Mouse (Mus musculus): ENCODE measurements around the gene Tex26. TPM values are rescaled to one million over a fixed set of nuclear protein-coding genes. Genes with fewer than 3 reads are reported as not detected.
A peak's percentile ranks its signal among the peaks of the same experiment; 100 is the strongest.

Tex26 gene
- not detected for polyA plus RNA-seq (2017; shearing (Covaris generic))

DNA sequence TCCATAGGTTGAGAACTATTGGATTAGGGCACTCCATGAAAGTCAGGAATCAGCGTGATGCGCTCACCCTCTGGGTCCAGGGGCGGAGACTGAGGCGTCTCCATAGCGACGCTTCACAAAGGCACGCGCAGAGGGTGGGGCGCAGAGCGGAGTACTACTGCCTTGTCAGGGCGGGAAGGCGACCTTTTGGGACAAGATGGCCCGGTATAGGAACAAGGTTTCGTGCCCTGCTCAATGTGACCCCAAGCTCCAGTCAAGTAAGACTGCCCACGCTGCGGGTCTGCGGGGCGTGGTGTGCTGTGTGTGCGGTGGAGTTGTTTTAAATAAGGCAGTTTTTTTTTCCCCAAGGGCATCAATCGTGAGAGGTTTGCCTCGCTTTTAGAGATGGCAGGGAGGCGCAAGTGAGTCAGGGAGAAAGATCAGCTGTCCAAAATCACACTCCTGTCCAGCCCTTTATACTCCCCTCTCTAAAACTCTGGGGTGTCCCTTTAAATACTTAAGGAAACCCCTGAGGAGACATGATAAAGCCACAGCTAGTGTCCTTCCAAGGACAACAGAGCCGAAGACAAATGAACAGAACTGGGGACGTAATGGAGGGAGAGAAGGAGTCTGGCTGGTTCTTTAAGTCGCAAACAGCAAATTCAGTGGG lies at the start of gene Tex26:
TSS of gene Tex26 (plus strand) at position 130 of the 649 bp plus-strand sequence.
- ATAC-seq, result peak; percentile 82

DNA sequence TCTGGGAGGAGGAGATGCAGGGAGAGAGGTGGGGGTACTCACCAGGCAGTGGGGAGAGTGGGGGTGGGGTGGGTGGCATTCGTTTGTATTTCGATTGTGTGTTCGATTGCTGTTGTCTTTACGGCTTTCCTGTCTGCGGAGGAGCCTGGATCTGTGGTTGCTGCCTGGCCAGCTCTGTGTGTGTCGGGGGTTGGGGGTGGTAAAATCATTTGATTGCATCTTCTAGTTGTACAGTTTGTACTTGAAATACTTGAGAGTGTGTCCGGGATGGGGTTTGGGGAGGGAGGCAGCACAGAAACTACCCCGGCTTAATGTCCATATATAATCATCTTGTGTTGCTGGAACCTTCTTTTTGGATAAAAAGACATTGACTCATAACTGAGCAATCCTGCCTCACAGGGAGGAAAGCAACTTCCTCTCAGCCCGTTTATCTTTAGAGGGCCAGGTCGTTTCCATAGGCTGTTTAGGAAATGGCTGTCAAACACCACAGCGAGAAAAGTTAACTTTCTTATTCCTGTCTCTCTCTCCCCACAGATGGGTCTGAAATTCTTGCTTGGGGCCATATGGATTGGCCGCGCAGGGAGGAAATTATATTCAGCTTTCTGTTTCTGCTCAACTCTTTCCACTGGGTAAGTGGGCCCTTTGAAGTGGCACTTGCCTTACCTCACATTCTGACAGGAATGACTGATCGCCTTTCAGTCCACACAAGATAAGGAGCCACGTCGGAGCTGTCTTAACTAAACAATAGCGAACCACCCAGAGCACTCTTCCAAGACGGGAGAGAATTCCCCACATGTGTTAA lies 47.7 kb upstream of the Tex26 start:
- ATAC-seq, result peak; percentile 82

DNA sequence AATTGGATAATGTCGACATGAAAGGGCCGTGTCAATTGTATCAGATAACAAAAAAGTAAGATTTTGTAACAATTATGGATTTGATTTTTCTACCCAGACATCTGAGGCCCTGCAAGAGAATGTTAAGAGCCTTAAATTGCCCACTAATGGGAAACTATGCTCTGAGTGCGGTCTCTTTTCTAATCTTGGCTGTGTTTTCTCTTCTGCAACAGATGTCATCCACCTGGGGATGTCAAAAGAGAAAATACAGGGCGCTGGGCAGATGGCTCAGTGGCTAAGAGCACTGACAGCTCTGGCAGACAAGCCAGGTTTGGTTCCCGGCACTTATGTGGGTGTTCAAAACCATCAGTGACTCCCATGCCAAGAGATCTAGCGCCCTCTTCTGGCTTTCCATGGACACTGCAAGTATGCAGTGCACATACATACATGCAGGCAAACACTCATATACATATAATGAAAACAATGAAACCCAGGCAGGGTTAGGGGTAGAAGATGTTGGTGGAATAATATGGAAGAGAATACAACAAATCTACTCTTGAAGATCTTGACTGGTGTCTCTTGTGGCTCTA lies 47.0 kb upstream of the Tex26 start:
- ATAC-seq, result no peak

DNA sequence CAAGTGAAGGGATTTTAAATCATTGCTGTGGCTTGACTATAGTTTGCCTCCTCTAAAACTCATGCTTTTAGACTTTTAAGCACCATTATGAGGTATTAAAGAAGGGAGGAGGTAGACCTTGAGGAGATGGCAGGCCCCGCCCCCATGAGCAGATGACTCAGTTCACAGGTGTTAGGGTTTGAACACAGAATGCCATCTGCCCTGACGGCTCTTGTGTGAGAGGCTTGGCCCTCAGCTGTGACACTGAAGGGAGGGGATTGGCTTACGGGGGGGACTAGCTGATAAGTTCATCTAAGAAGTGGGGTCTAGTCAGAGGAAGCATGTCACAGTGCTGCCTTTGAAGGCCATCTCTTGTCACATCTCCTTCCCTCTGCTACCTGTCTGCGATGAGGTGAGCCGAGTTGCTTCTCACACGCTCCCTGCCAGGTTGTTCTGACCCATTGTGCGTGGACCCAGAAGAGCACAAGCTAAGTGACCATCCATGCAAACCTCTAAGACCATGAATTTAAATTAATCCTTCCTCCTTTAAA lies 37.9 kb upstream of the Tex26 start:
- ATAC-seq, result no peak

DNA sequence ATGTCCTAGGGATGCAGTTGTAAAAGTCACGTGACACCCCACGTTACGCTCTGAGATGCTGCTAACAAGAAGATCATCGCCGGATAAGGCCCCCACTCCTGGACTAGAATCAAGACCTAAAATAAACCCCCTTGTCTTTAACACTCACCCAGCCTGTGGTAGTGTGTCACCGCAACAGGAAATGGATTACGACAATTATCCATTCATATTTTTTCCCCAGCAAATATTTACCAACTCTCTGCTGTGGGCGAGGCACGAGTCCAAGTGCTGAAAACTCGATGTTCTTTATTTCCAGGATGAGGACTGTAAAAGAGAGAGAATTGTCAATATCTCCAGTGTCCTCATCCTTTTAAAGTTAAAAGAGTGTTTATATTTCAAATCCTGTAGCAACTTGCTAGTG lies 37.4 kb upstream of the Tex26 start:
- ATAC-seq, result no peak

DNA sequence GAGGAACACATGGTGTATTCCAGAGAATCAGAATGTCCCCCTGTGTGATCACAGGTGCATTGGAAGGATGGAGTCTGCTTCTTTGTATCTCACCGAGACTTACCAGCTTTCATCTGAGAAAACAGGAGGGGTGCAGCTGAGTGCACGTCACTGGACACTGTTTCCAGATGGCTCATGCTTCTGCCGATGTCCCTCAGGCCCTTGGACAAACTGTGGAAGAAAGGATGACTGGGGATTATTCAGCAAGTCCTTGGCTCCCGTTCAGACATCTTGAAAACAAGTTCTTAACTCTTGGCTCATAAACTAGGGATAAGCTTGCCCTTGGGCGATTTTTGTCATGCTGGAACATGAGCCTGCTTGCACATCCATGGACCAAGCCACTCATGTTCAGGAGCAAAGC lies 36.1 kb upstream of the Tex26 start:
- ATAC-seq, result no peak

DNA sequence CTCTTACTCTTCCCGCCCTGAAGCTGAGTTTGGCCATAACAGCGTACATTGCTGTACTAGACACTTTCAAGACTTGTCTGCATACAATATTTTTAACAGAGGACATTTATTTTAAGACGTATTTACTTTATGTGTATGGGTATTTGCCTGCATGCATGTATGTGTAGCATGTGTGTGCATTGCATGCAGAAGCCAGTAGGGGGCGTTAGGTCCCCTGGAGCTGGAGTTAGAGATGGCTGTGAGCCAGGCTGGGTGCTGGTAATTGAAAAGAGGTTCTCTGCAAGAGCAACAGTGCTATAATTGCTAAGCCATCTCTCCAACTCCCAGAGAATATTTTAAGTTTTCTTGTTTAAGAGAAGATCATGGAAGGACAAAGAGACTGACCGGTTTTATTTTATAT lies 34.8 kb upstream of the Tex26 start:
- no peak for ATAC-seq

DNA sequence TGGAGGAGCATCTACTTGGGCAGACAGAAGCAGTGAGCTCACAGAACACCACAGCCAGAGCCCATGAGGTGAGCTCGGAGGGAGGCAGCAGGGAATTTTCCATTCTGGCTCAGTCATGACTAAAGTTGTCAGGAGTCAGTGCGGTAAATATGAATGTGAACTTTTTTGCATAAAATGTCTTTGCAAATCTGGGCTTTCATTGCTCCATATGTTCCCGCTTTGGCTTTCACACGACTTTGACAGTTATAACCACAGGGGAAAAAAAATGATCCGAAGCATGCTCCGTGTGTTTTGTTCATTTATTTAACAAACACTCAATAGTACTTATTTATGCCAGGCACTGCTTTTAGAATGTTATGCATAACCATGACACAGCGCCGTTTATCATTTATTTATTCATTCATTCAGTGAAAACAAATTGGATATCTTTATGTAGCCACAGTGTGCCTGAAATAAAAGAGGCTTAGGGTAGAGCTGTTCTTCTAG lies 32.6 kb upstream of the Tex26 start:
- no peak for ATAC-seq

DNA sequence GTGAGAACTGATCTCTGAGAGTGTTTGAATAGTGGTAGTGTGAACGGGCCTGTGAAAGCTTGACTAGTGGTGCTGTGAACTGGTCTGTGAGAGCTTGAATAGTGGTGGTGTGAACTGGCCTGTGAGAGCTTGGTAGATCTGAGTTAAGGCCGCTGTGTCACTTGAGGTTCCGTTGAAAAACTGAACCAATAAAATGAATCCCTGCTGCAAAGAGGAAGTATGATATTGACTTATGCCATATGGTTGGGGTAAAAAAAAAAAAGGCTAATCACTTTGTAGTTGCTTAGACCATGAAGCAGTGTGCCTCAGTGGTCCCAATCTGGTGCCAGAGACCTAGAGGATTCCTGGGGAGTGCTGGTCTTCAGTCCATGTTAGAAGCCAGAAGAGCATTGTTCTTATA lies 30.0 kb upstream of the Tex26 start:
- ATAC-seq, result no peak

DNA sequence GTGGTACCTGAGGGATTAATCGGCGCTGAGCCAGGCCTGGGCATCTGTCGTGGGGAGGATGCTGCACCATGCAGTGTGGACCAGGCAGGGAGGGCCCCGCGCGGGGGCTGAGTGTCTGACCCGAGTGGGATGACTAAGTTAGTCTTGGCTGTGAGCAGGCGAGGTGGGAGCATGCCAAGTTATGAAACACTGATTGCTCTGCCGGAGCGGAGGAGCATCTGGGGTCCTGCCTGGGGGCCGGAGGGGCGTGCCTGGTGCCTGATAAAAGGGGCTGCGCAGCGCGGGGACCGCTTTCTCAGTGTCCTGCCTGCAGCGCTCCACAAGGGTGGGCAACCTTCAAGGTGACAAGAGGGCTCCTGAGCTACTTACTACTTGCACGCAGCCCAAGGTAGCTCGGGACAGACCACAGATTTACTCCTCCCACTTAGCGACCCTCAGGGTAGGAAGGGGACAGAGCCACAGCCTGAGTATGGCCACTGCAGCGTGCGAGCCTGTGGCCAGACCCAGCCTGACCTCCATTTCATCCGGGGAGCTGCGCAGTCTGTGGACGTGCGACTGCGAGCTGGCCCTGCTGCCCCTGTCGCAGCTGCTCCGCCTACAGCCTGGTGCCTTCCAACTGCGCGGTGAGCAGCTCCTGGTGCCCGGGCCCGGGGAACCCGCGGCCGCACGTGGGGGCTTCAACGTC lies 27.8 kb upstream of the Tex26 start, which contains the start of gene Medag:
TSS of gene Medag (plus strand) at position 241 of the 685 bp plus-strand sequence.
- ATAC-seq, result no peak

DNA sequence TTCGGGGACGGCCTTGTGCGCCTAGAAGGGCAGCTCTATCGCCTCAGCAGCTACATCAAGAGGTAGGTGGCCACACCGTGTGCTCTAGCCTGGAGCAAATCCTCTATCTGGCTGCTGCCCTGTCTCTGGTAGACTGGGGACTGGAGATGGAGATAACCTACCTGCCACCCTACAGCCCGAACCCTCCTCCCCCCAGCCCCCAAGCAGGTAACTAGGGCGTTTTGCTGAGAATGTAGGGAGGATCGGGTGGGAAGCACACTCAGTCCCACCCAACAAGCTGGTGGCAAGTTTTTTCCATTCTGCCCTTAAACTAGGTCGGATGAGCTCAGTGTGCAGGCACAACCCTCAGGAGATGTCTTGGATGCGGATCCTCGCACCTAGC lies 27.3 kb upstream of the Tex26 start:
- ATAC-seq, result no peak

DNA sequence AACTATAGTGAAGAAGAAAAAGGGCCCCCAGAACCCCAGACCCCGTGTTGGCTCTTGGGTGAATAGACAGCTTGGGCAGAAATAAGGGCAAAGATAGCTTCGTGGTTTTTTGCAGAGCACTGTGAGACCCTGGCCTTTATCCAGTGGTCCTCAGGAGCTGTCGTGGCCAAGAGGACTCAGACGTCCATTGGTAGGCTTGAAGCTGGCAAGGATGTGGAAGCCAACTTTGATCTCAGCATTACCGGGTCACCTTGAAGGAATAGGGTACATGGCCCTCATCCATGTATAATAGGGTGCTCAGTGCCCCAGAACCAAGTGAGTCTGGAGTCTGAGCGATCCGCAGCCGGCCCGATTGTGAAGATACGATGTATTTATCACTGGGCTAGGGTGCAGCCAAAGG lies 26.8 kb upstream of the Tex26 start:
- no peak for ATAC-seq

DNA sequence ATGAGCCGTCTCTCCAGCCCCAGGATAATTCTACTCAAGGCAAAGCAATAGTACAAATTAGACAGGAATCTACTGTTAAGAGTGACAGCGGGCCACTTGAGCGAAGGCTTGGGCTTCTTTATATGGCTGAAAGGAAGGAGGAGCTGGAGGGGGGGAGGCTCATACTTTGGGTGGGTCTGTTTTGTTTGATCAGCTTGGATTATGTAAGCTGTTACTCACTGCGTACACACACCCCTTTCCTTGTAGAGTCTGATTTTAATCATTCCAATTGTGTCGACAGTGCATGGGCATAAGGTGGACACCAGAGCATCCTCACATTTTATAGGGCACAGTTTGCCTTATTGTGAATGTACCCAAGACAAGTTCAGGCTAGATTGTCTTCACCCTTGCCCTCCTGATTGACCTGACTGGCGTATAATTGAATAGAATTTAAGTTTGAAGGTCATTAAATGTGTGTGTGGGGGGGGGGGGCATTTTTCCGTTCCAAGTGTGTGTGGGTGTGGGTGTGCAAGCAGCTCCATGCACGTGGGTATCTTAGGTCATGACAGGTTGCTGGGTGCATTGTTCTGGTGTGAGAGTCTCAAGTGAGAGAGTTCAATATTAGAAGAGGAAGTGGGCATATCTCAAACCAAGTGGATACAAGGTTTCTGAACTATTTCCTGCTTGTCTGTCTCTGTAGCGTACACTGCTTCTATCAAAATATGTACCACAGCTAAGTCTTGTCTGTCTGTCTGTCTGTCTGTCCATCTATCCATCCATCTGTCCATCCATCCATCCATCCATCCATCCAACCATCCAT lies 24.9 kb upstream of the Tex26 start:
- no peak for ATAC-seq

DNA sequence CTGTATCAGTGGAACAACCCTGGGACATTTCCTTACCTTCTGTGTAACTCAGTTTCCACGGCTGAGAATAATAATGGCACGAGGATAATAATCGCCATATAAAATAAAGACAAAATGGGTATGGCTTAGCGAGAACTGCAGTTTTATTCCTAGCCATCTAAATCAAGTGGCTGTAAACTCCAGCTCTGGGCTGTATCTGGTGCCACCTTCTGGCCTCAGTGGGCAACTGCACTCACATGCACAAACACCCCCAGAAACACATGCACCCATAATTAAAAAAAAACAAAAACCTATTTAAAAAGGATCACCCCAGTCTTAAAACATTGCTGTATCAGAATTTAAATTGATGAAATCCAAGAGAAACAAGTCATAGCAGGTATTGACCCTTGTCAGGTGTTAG lies 22.1 kb upstream of the Tex26 start:
- no peak for ATAC-seq

DNA sequence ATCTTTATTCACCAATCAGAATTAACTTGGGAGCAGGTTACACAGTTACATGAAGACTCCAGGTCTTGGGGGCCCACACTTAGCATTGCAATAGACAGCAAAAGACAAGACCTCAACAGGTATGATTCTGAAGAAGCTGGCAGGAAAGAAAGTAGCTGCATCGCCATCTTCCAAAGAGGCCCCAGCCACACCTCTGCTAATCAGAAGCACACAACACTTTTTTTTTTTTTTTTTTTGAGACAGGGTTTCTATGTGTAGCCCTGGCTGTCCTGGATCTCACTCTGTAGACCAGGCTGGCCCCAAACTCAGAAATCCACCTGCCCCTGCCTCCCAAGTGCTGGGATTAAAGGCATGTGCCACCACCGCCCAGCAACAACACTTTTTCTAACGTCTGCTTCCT lies 12.9 kb upstream of the Tex26 start:
- no peak for ATAC-seq

DNA sequence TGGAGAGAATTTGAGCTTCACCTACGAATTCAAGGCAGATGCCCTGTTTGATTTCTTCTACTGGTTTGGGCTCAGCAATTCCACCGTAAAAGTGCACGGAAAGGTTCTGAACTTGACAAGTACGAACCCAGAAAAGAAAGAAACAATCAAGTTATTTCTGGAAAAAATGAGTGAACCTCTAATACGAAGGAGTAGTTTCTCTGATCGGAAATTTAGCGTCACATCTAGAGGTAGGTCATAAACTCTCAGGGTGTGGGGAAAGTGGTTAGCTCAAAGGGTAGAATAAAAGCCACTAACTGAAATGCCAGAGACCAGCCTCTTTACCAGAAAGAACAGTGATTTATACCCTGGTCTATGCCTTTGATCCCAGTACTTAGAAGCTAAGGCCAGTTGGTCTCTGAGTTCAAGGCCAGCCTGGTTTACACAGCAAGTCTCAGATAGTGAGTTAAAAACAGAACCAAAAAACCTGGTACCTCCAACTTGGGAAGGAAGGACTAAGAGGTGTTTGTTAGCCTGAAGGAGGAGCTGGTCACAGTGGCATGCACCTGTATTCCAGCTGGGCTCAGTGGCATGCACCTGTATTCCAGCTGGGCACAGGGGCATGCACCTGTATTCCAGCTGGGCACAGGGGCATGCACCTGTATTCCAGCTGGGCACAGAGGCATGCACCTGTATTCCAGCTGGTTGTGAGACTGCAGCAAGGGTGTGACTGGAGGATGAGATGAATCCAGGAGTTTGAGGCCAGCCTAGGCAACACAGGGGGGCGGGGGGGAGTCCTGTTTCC lies 12.0 kb upstream of the Tex26 start:
- ATAC-seq, result peak; percentile 51

DNA sequence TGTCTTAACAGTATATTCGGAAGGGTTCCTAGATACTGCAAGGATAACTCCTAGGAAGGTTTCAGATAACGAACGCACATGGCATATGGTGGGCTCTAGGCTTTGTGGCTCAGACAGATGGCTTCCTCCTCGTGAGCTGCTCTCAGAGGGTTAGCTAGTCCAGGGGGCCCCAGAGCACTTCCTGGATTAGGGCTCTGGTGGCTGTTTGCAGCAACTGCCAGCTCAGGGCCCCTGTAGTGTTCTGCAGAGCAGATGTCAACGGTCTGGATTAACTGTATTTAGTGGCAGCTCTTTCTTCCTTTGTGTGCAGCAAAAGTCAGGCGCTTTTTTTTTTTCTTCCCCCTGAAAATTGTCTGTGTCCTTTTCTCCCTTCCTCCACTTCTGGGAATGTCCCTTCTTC lies 11.1 kb upstream of the Tex26 start:
- peak; percentile 77 for ATAC-seq

DNA sequence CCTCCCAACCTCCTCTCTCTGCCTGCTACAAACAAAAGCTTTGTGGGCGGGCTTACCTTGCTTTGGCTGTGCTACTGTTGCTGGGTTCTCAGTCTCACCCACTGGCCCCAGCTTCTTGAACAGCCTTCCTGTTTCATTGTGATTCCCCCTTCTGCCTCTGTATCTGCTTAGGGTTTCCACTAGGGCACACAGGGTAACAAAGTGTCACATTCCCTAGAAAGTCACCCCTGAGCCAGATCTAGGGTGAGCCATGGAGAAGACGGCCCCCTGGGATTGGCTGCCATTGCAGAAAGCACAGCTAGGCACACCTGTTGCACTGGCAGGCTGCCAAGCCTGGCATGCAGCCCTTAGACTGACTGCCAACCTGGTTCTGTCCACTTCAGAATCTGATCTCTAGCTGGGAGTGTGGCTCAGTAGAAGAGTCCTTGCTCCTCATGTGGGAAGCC lies 10.6 kb upstream of the Tex26 start:
- ATAC-seq, result peak; percentile 72

DNA sequence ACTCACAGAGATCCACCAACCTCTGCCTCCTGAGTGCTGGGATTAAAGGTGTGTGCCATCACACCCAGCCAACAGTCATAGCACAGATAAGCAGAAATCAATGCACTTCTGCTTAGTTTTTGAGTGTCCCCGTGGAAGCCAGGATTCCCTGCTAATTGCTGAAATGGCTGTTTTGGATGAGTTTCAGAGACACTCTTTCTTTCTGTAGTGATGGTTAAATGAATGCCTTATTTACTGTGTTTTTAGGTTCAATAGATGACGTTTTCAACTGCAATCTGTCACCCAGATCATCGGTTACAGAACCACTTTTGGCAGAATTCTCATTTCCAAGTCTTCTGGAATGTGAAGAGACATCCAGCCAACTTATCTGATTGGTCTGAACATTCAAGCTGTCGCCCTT lies 9.9 kb upstream of the Tex26 start:
- no peak for ATAC-seq

DNA sequence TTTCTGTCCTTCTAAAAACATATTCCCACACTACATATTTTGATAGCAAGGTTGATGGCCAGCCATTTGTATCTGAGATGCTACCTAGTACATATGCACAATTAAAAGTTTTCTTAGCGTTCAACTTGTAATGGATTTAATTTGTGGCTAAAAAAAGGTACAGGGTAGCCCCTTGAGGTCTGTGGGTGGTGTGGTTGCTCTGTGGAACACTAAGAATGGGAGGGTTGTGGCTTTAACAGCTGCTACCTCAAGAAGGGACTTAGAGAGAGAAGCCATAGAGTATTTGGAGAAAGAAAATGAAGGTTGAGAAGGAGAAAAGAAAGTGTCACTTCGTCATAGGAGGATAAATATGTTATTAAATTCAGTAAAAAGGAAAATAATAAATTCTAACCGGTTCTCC lies 8.5 kb upstream of the Tex26 start:
- no peak for ATAC-seq

DNA sequence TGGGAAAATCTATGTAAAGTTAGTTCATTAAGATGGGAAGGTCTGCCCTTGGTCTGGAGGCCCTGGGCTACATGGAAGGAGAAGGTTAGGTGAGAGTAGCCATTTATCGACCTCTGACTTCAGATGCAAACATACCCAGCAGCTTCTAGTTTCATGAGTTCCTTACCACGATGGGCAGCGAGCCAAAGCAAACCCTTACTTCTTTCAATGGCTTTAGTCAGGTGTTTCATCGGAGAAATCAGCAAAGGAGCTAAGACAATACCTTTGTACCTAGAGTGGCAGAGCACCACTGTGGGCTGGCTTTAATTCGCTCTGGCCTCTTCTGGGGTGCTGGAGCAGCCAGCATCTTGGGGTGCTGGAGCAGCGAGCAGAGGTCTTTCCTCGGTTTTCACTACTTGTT lies 5.8 kb upstream of the Tex26 start:
- no peak for ATAC-seq
